Mouse (Mus musculus) MEL (cell line): Measurements from ENCODE around the gene Srrm3. TPM values are rescaled to one million over a fixed set of nuclear protein-coding genes. Genes with fewer than 3 reads are reported as not detected.

ENCODE experiments used
- DNase-seq: peaks from one replicate; pipeline ENCODE4 v3.0.0; 2011; ENCODE audit warnings: low read depth, low spot score
- H3K27ac ChIP-seq: 2 replicates; pipeline ENCODE4 v1.5.1; 2012; ENCODE audit warnings: low read depth, mild to moderate bottlenecking, control low read depth, low read length, moderate library complexity; ENCODE audit not compliant: control insufficient read depth
- H3K27me3 ChIP-seq, 2 experiments: fragments of 150-350 bp in 1 of 2; sonication (generic) in 1 of 2; 2 replicates each; pipeline ENCODE4 v1.6.1; 2012; ENCODE audit warnings: low read length in 2 of 2, mild to moderate bottlenecking in 2 of 2, improper control_type of control experiment in 1 of 2, moderate library complexity in 1 of 2; ENCODE audit not compliant: insufficient read depth in 2 of 2, control insufficient read depth in 1 of 2
- H3K36me3 ChIP-seq, 2 experiments: 2 replicates each; pipeline ENCODE4 v1.6.1; 2012 to 2014; ENCODE audit warnings: low read length in 2 of 2, improper control_type of control experiment in 1 of 2, inconsistent platforms in 1 of 2, mild to moderate bottlenecking in 1 of 2; ENCODE audit not compliant: insufficient read depth in 2 of 2, control insufficient read depth in 1 of 2
- H3K4me1 ChIP-seq, 2 experiments: fragments of 150-350 bp in 1 of 2; sonication (generic) in 1 of 2; 2 replicates each; pipeline ENCODE4 v1.6.1; 2012; ENCODE audit warnings: low read length in 2 of 2, improper control_type of control experiment in 1 of 2, mild to moderate bottlenecking in 1 of 2; ENCODE audit not compliant: insufficient read depth in 2 of 2, control insufficient read depth in 1 of 2
- H3K4me3 ChIP-seq, 2 experiments: fragments of 150-350 bp in 1 of 2; sonication (generic) in 1 of 2; 2 replicates each; pipeline ENCODE4 v1.5.1; 2012; ENCODE audit warnings: low read depth in 2 of 2, low read length in 2 of 2, mild to moderate bottlenecking in 2 of 2, moderate library complexity in 2 of 2, control low read depth in 1 of 2, improper control_type of control experiment in 1 of 2; ENCODE audit not compliant: control insufficient read depth in 1 of 2, insufficient read depth in 1 of 2
- H3K79me2 ChIP-seq: 2 replicates; pipeline ENCODE4 v1.6.1; 2012; ENCODE audit warnings: mild to moderate bottlenecking, low read length, moderate library complexity; ENCODE audit not compliant: control insufficient read depth, poor library complexity, insufficient read depth
- H3K9ac ChIP-seq: 2 replicates; pipeline ENCODE4 v1.6.1; 2012; ENCODE audit warnings: low read depth, mild to moderate bottlenecking, control low read depth, low read length, moderate library complexity; ENCODE audit not compliant: control insufficient read depth, poor library complexity, severe bottlenecking
- H3K9me3 ChIP-seq: fragments of 150-350 bp; sonication (generic); replicated peaks from 2 replicates; pipeline ENCODE4 v1.6.1; 2012; ENCODE audit warnings: mild to moderate bottlenecking, low read length, improper control_type of control experiment, moderate library complexity; ENCODE audit not compliant: insufficient read depth
- BHLHE40 ChIP-seq: IDR thresholded peaks from 2 replicates; pipeline ENCODE4 v1.6.1; 2012; ENCODE audit warnings: low read depth, mild to moderate bottlenecking, inconsistent platforms, low read length, improper control_type of control experiment, borderline replicate concordance
- CHD1 ChIP-seq: IDR thresholded peaks from 2 replicates; pipeline ENCODE4 v1.6.1; 2012; ENCODE audit warnings: low read depth, mild to moderate bottlenecking, inconsistent platforms, low read length, improper control_type of control experiment
- CHD2 ChIP-seq: IDR thresholded peaks from 2 replicates; pipeline ENCODE4 v1.6.1; 2011; ENCODE audit warnings: low read length, improper control_type of control experiment
- CTCF ChIP-seq, 3 experiments: IDR thresholded peaks in 2 of 3; conservative IDR thresholded peaks in 1 of 3; 2 replicates each; pipeline ENCODE4 v1.5.1; 2011 to 2012; ENCODE audit warnings: low read length in 3 of 3, low read depth in 2 of 3, mild to moderate bottlenecking in 2 of 3, improper control_type of control experiment in 1 of 3, inconsistent platforms in 1 of 3, mixed read lengths in 1 of 3, moderate library complexity in 1 of 3; ENCODE audit not compliant: control insufficient read depth in 1 of 3, insufficient read depth in 1 of 3, poor library complexity in 1 of 3, severe bottlenecking in 1 of 3
- E2F4 ChIP-seq: IDR thresholded peaks from 2 replicates; pipeline ENCODE4 v1.6.1; 2011; ENCODE audit warnings: low read depth, low read length, improper control_type of control experiment, borderline replicate concordance
- ELF1 ChIP-seq: IDR thresholded peaks from 2 replicates; pipeline ENCODE4 v1.6.1; 2014; ENCODE audit warnings: low read depth, mild to moderate bottlenecking, inconsistent platforms, low read length, improper control_type of control experiment, moderate library complexity
- EP300 ChIP-seq, 2 experiments: IDR thresholded peaks; 2 replicates each; pipeline ENCODE4 v1.6.1; 2011; ENCODE audit warnings: improper control_type of control experiment in 2 of 2, low read length in 2 of 2, low read depth in 1 of 2, mild to moderate bottlenecking in 1 of 2
- ETS1 ChIP-seq: IDR thresholded peaks from 2 replicates; pipeline ENCODE4 v1.6.1; 2012; ENCODE audit warnings: low read depth, mild to moderate bottlenecking, inconsistent platforms, low read length, improper control_type of control experiment, moderate library complexity
- GABPA ChIP-seq: IDR thresholded peaks from 2 replicates; pipeline ENCODE4 v1.6.1; 2012; ENCODE audit warnings: low read depth, mild to moderate bottlenecking, inconsistent platforms, low read length, improper control_type of control experiment, moderate library complexity
- GATA1 ChIP-seq: IDR thresholded peaks from 2 replicates; pipeline ENCODE4 v1.6.1; 2011; ENCODE audit warnings: low read depth, low read length, improper control_type of control experiment
- JUND ChIP-seq: IDR thresholded peaks from 2 replicates; pipeline ENCODE4 v1.6.1; 2011; ENCODE audit warnings: low read depth, mild to moderate bottlenecking, improper control_type of control experiment, low read length
- MAFK ChIP-seq: IDR thresholded peaks from 2 replicates; pipeline ENCODE4 v1.6.1; 2011; ENCODE audit warnings: low read depth, mild to moderate bottlenecking, low read length, improper control_type of control experiment, borderline replicate concordance
- MAX ChIP-seq: IDR thresholded peaks from 2 replicates; pipeline ENCODE4 v1.6.1; 2011; ENCODE audit warnings: low read length, improper control_type of control experiment
- MAZ ChIP-seq: IDR thresholded peaks from 2 replicates; pipeline ENCODE4 v1.6.1; 2012; ENCODE audit warnings: low read depth, mild to moderate bottlenecking, inconsistent platforms, low read length, improper control_type of control experiment
- MEF2A ChIP-seq: IDR thresholded peaks from 2 replicates; pipeline ENCODE4 v1.6.1; 2014; ENCODE audit warnings: low read depth, mild to moderate bottlenecking, inconsistent platforms, low read length, improper control_type of control experiment; ENCODE audit not compliant: poor library complexity, insufficient replicate concordance, severe bottlenecking; ENCODE audit errors: extremely low read depth
- MXI1 ChIP-seq: IDR thresholded peaks from 2 replicates; pipeline ENCODE4 v1.6.1; 2011; ENCODE audit warnings: mild to moderate bottlenecking, low read depth, low read length, improper control_type of control experiment
- MYC ChIP-seq: IDR thresholded peaks from 2 replicates; pipeline ENCODE4 v1.6.1; 2011; ENCODE audit warnings: low read depth, mild to moderate bottlenecking, low read length, improper control_type of control experiment, moderate library complexity
- NELFE ChIP-seq: IDR thresholded peaks from 2 replicates; pipeline ENCODE4 v1.6.1; 2011; ENCODE audit warnings: low read depth, low read length, improper control_type of control experiment
- NRF1 ChIP-seq: IDR thresholded peaks from 2 replicates; pipeline ENCODE4 v1.6.1; 2014; ENCODE audit warnings: low read depth, mild to moderate bottlenecking, inconsistent platforms, low read length, improper control_type of control experiment, moderate library complexity; ENCODE audit not compliant: poor library complexity, insufficient read depth, severe bottlenecking
- POLR2A ChIP-seq, 2 experiments: IDR thresholded peaks; 2 replicates each; pipeline ENCODE4 v1.6.1; 2011 to 2012; ENCODE audit warnings: low read length in 2 of 2, mild to moderate bottlenecking in 2 of 2, control low read depth in 1 of 2, improper control_type of control experiment in 1 of 2, low read depth in 1 of 2, moderate library complexity in 1 of 2; ENCODE audit not compliant: control insufficient read depth in 1 of 2, insufficient read depth in 1 of 2, poor library complexity in 1 of 2
- RAD21 ChIP-seq: IDR thresholded peaks from 2 replicates; pipeline ENCODE4 v1.6.1; 2011; ENCODE audit warnings: mild to moderate bottlenecking, low read depth, low read length, improper control_type of control experiment
- RCOR1 ChIP-seq: IDR thresholded peaks from 2 replicates; pipeline ENCODE4 v1.6.1; 2012; ENCODE audit warnings: low read depth, mild to moderate bottlenecking, inconsistent platforms, low read length, improper control_type of control experiment
- SMC3 ChIP-seq: IDR thresholded peaks from 2 replicates; pipeline ENCODE4 v1.6.1; 2011; ENCODE audit warnings: low read depth, low read length, improper control_type of control experiment
- TAL1 ChIP-seq: IDR thresholded peaks from 2 replicates; pipeline ENCODE4 v1.6.1; 2012; ENCODE audit warnings: mild to moderate bottlenecking, inconsistent platforms, low read length, moderate library complexity, mixed read lengths
- TBP ChIP-seq: IDR thresholded peaks from 2 replicates; pipeline ENCODE4 v1.8.0; 2011; ENCODE audit warnings: low read depth, low read length, improper control_type of control experiment
- TCF12 ChIP-seq: IDR thresholded peaks from 2 replicates; pipeline ENCODE4 v1.6.1; 2014; ENCODE audit warnings: low read depth, mild to moderate bottlenecking, inconsistent platforms, low read length, improper control_type of control experiment, moderate library complexity
- USF1 ChIP-seq: IDR thresholded peaks from 2 replicates; pipeline ENCODE4 v1.6.1; 2014; ENCODE audit warnings: low read depth, mild to moderate bottlenecking, inconsistent platforms, low read length, improper control_type of control experiment, moderate library complexity
- USF2 ChIP-seq, 2 experiments: IDR thresholded peaks; 2 replicates each; pipeline ENCODE4 v1.6.1; 2011 to 2012; ENCODE audit warnings: improper control_type of control experiment in 2 of 2, low read length in 2 of 2, borderline replicate concordance in 1 of 2, inconsistent platforms in 1 of 2, low read depth in 1 of 2, mild to moderate bottlenecking in 1 of 2; ENCODE audit not compliant: insufficient read depth in 1 of 2
- ZC3H11A ChIP-seq: IDR thresholded peaks from 2 replicates; pipeline ENCODE4 v1.6.1; 2012; ENCODE audit warnings: low read depth, mild to moderate bottlenecking, inconsistent platforms, low read length, improper control_type of control experiment
- ZMIZ1 ChIP-seq: IDR thresholded peaks from 2 replicates; pipeline ENCODE4 v1.6.1; 2012; ENCODE audit warnings: low read depth, mild to moderate bottlenecking, inconsistent platforms, low read length, improper control_type of control experiment, moderate library complexity
- ZNF384 ChIP-seq: IDR thresholded peaks from 2 replicates; pipeline ENCODE4 v1.6.1; 2012; ENCODE audit warnings: low read depth, mild to moderate bottlenecking, inconsistent platforms, low read length, improper control_type of control experiment
- polyA plus RNA-seq, 2 experiments: library from polyadenylated mRNA; stranded (reverse) in 1 of 2; unstranded in 1 of 2; fragments of >175 nt in 1 of 2; fragments of >200 nt in 1 of 2; gene quantifications; 2 replicates each; pipeline versions ENCODE4 v1.2.1 to v1.2.4; 2012; ENCODE audit warnings: low replicate concordance in 2 of 2, low read depth in 1 of 2; ENCODE audit not compliant: insufficient read length in 2 of 2, insufficient read depth in 1 of 2, missing spikeins in 1 of 2
- total RNA-seq: library from RNA; depleted of rRNA; stranded (reverse); fragments of 300-350 nt; gene quantifications from 2 replicates; pipeline ENCODE4 v1.2.3, GENCODE M21; 2012

Gene Srrm3
- total and polyA plus RNA-seq, 3 experiments, result not detected

DNA sequence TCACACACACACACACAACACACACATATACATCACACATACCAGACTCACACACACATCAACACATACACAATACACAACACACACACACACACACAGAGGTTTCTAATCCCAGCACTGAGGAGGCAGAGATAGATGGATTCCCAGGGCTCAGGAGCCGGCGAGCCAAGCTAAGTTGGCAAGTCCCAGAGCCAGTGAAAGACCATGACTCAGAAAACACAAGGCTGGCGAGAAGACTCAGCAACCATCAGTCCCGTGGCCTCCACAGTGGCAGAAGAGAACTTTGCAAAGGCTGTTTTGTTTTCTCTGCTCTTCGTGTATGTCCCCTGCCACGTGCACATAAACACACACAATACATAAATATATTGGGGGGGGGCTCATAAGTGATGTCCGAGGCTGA lies 47.0 kb downstream of the Srrm3 start (continued):
- TF ChIP-seq NRF1, result no peak
- TF ChIP-seq, all 39 proteins: peak for 0

DNA sequence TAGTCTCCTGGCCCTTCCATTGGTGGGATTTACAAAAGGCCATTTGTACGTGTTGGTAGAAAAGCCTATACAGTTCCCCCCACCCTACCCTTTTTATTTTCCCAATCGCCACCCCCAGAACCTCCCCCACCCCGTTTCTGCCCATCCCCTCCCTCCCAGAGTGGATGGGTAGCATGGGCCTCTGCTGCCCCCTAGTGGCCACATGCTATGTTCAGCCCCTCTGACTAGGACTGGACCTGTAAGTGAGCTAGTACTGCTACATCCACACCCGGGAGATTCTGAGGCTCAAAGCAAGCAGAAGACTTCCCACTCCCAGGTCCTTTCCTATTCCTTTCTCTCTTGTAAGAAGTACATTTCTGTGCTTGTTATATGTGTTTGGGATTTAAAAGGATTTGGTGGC lies 48.5 kb downstream of the Srrm3 start:
- no peak overlapping the region for H3K4me3 ChIP-seq
- no peak for TF ChIP-seq MXI1
- no peak for TF ChIP-seq CHD2
- TF ChIP-seq MAX, result no peak
- TF ChIP-seq POLR2A (IDR thresholded peaks at IDR 0.05; ENCODE audit: control insufficient read depth in 1 of 2, insufficient read depth in 1 of 2, low read depth in 1 of 2, low read length in 2 of 2, poor library complexity in 1 of 2), result no peak
- TF ChIP-seq NELFE, result no peak
- no peak for TF ChIP-seq USF1
- TF ChIP-seq RAD21, result peak; percentile 70
- TF ChIP-seq CTCF (IDR thresholded peaks at IDR 0.05 in 2 of 3, conservative IDR thresholded peaks at IDR 0.05 in 1 of 3; ENCODE audit: control insufficient read depth in 1 of 3, insufficient read depth in 1 of 3, low read depth in 2 of 3, low read length in 3 of 3, poor library complexity in 1 of 3, severe bottlenecking in 1 of 3), result peak; percentile 70 to 99 (median 86)
- TF ChIP-seq TCF12, result no peak
- no peak for TF ChIP-seq EP300 (IDR thresholded peaks at IDR 0.05; ENCODE audit: low read depth in 1 of 2, low read length in 2 of 2)
- TF ChIP-seq ZNF384, result no peak
- TF ChIP-seq ETS1, result no peak
- TF ChIP-seq GABPA, result no peak
- no peak for TF ChIP-seq MYC
- TF ChIP-seq MAFK, result no peak
- TF ChIP-seq MEF2A, result no peak
- TF ChIP-seq NRF1, result no peak
- peak; percentile 81; the same call in 1 of the 2 replicates for TF ChIP-seq MAZ
- no peak for TF ChIP-seq BHLHE40
- TF ChIP-seq TAL1, result no peak
- no peak for TF ChIP-seq TBP
- no peak for TF ChIP-seq CHD1
- TF ChIP-seq RCOR1, result no peak
- TF ChIP-seq GATA1, result no peak
- peak; percentile 71 for TF ChIP-seq SMC3
- TF ChIP-seq ZC3H11A, result peak; percentile 55
- TF ChIP-seq JUND, result no peak
- TF ChIP-seq ZMIZ1, result no peak
- TF ChIP-seq USF2 (IDR thresholded peaks at IDR 0.05; ENCODE audit: borderline replicate concordance in 1 of 2, insufficient read depth in 1 of 2, low read depth in 1 of 2, low read length in 2 of 2), result no peak
- no peak for TF ChIP-seq ELF1
- TF ChIP-seq E2F4, result no peak
- no peaks in the 10 kb centered on the region for H3K9me3 ChIP-seq
- no peaks in the 10 kb centered on the region for H3K79me2 ChIP-seq
- H3K36me3 ChIP-seq, result no peaks in the 10 kb centered on the region
- H3K9ac ChIP-seq, result no peak overlapping the region
- DNase-seq, result peak; percentile 67
- peaks cover 4 to 13% of the 10 kb centered on the region in 2 experiments; a peak in 3 of 4 replicates for H3K27me3 ChIP-seq
- no peaks in the 10 kb centered on the region for H3K4me1 ChIP-seq
- H3K27ac ChIP-seq, result no peak overlapping the region
